Mouse (Mus musculus): ENCODE measurements at regions not wholly inside any gene's neighbourhood (a gene's known extent, or its start where the extent isn't known, plus 50 kb on each side); places are given as distances from the start of the nearest gene placed in this dataset.

GRCm38 (mm10) chr13:72416981-72417380 lies 211.6 kb upstream of the Irx2 start:
- H3K9ac ChIP-seq (ENCODE audit: low read length) = no peak overlapping the region
- no peaks in the 10 kb centered on the region for H3K36me3 ChIP-seq (ENCODE audit: control insufficient read depth, insufficient read depth, low read length)
- 78% methylated on average over 2 of the region's 2 CpGs for WGBS
- no peaks in the 10 kb centered on the region for H3K27me3 ChIP-seq (replicated peaks; ENCODE audit: control insufficient read depth, insufficient read depth, low read length)
- DNase-seq (ENCODE audit: low spot score) (no peak), ATAC-seq (replicated peaks; ENCODE audit: low FRiP score, low TSS enrichment, low read depth) (no peak)
- no peaks in the 10 kb centered on the region for H3K9me3 ChIP-seq (ENCODE audit: control insufficient read depth, low read length)
- no peaks in the 10 kb centered on the region for H3K4me1 ChIP-seq (replicated peaks; ENCODE audit: control insufficient read depth, insufficient read depth, low read length)
- no peak overlapping the region for H3K4me3 ChIP-seq (ENCODE audit: low read depth, low read length)
- no peak overlapping the region for H3K27ac ChIP-seq (ENCODE audit: low read depth)
- no peak overlapping the region for H3K4me2 ChIP-seq (ENCODE audit: low read length)

GRCm38 (mm10) chr13:72417816-72418215 lies 210.8 kb upstream of the Irx2 start:
- H3K4me2 ChIP-seq (ENCODE audit: low read length) = no peak overlapping the region
- no peak for DNase-seq (ENCODE audit: low spot score)
- WGBS = 77% methylated on average over 3 of the region's 3 CpGs
- ATAC-seq (replicated peaks; ENCODE audit: low FRiP score, low TSS enrichment, low read depth) = 0 out of 2 replicates have a peak, but pooled peaks have one; percentile 60
- no peak overlapping the region for H3K27ac ChIP-seq (ENCODE audit: low read depth)
- H3K36me3 ChIP-seq (ENCODE audit: control insufficient read depth, insufficient read depth, low read length) = no peaks in the 10 kb centered on the region
- no peaks in the 10 kb centered on the region for H3K9me3 ChIP-seq (ENCODE audit: control insufficient read depth, low read length)
- no peak overlapping the region for H3K9ac ChIP-seq (ENCODE audit: low read length)
- H3K4me1 ChIP-seq (replicated peaks; ENCODE audit: control insufficient read depth, insufficient read depth, low read length) = no peaks in the 10 kb centered on the region
- H3K27me3 ChIP-seq (replicated peaks; ENCODE audit: control insufficient read depth, insufficient read depth, low read length) = no peaks in the 10 kb centered on the region
- no peak overlapping the region for H3K4me3 ChIP-seq (ENCODE audit: low read depth, low read length)

- Histone ChIP-seq H3K9me3 (ENCODE audit: control insufficient read depth, low read length) (no peaks in the 10 kb centered on the region), H3K36me3 (ENCODE audit: control insufficient read depth, insufficient read depth, low read length) (no peaks in the 10 kb centered on the region), H3K4me3 (ENCODE audit: low read depth, low read length) (no peak overlapping the region), H3K9ac (ENCODE audit: low read length) (no peak overlapping the region), H3K4me2 (ENCODE audit: low read length) (no peak overlapping the region), H3K27me3 (replicated peaks; ENCODE audit: control insufficient read depth, insufficient read depth, low read length) (no peaks in the 10 kb centered on the region), H3K27ac (ENCODE audit: low read depth) (no peak overlapping the region), H3K4me1 (replicated peaks; ENCODE audit: control insufficient read depth, insufficient read depth, low read length) (no peaks in the 10 kb centered on the region)
- ATAC-seq (replicated peaks; ENCODE audit: low FRiP score, low TSS enrichment, low read depth) (no peak), DNase-seq (ENCODE audit: low spot score) (no peak)
- WGBS = 60% methylated on average over 2 of the region's 2 CpGs
Measured at GRCm38 (mm10) chr13:72418285-72418684, 210.3 kb upstream of the Irx2 start.

GRCm38 (mm10) chr13:72419532-72419931 lies 209.1 kb upstream of the Irx2 start:
- DNase-seq (ENCODE audit: low spot score) (no peak), ATAC-seq (replicated peaks; ENCODE audit: low FRiP score, low TSS enrichment, low read depth) (no peak)
- H3K4me3 ChIP-seq (ENCODE audit: low read depth, low read length) = no peak overlapping the region
- no peaks in the 10 kb centered on the region for H3K27me3 ChIP-seq (replicated peaks; ENCODE audit: control insufficient read depth, insufficient read depth, low read length)
- no peak overlapping the region for H3K9ac ChIP-seq (ENCODE audit: low read length)
- WGBS = 89% methylated on average over 4 of the region's 4 CpGs
- no peak overlapping the region for H3K4me2 ChIP-seq (ENCODE audit: low read length)
- H3K27ac ChIP-seq (ENCODE audit: low read depth) = no peak overlapping the region
- no peaks in the 10 kb centered on the region for H3K36me3 ChIP-seq (ENCODE audit: control insufficient read depth, insufficient read depth, low read length)
- no peaks in the 10 kb centered on the region for H3K9me3 ChIP-seq (ENCODE audit: control insufficient read depth, low read length)
- H3K4me1 ChIP-seq (replicated peaks; ENCODE audit: control insufficient read depth, insufficient read depth, low read length) = no peaks in the 10 kb centered on the region

GRCm38 (mm10) chr13:72425917-72426316 lies 202.7 kb upstream of the Irx2 start:
- Histone ChIP-seq H3K4me2 (ENCODE audit: low read length) (no peak overlapping the region), H3K4me1 (replicated peaks; ENCODE audit: control insufficient read depth, insufficient read depth, low read length) (no peaks in the 10 kb centered on the region), H3K9me3 (ENCODE audit: control insufficient read depth, low read length) (no peaks in the 10 kb centered on the region), H3K9ac (ENCODE audit: low read length) (no peak overlapping the region), H3K36me3 (ENCODE audit: control insufficient read depth, insufficient read depth, low read length) (no peaks in the 10 kb centered on the region), H3K4me3 (ENCODE audit: low read depth, low read length) (no peak overlapping the region), H3K27ac (ENCODE audit: low read depth) (no peak overlapping the region), H3K27me3 (replicated peaks; ENCODE audit: control insufficient read depth, insufficient read depth, low read length) (no peaks in the 10 kb centered on the region)
- 42% methylated on average over 8 of the region's 8 CpGs for WGBS
- DNase-seq (ENCODE audit: low spot score) = no peak
- no peak for ATAC-seq (replicated peaks; ENCODE audit: low FRiP score, low TSS enrichment, low read depth)

- Histone ChIP-seq H3K9me3 (ENCODE audit: control insufficient read depth, low read length) (no peaks in the 10 kb centered on the region), H3K36me3 (ENCODE audit: control insufficient read depth, insufficient read depth, low read length) (no peaks in the 10 kb centered on the region), H3K4me1 (replicated peaks; ENCODE audit: control insufficient read depth, insufficient read depth, low read length) (no peaks in the 10 kb centered on the region), H3K4me2 (ENCODE audit: low read length) (no peak overlapping the region), H3K27me3 (replicated peaks; ENCODE audit: control insufficient read depth, insufficient read depth, low read length) (no peaks in the 10 kb centered on the region), H3K9ac (ENCODE audit: low read length) (no peak overlapping the region), H3K27ac (ENCODE audit: low read depth) (no peak overlapping the region), H3K4me3 (ENCODE audit: low read depth, low read length) (no peak overlapping the region)
- DNase-seq (ENCODE audit: low spot score) (no peak), ATAC-seq (replicated peaks; ENCODE audit: low FRiP score, low TSS enrichment, low read depth) (no peak)
- WGBS = 68% methylated on average over 3 of the region's 3 CpGs
Measured at GRCm38 (mm10) chr13:72445336-72445735, 183.3 kb upstream of the Irx2 start.

GRCm38 (mm10) chr13:72448458-72449058 lies 180.1 kb upstream of the Irx2 start:
- WGBS = 69% methylated on average over 5 of the region's 5 CpGs
- no peak overlapping the region for H3K27ac ChIP-seq (ENCODE audit: low read depth)
- no peaks in the 10 kb centered on the region for H3K27me3 ChIP-seq (replicated peaks; ENCODE audit: control insufficient read depth, insufficient read depth, low read length)
- no peaks in the 10 kb centered on the region for H3K36me3 ChIP-seq (ENCODE audit: control insufficient read depth, insufficient read depth, low read length)
- no peaks in the 10 kb centered on the region for H3K9me3 ChIP-seq (ENCODE audit: control insufficient read depth, low read length)
- H3K9ac ChIP-seq (ENCODE audit: low read length) = no peak overlapping the region
- ATAC-seq (replicated peaks; ENCODE audit: low FRiP score, low TSS enrichment, low read depth) = no peak
- no peak overlapping the region for H3K4me2 ChIP-seq (ENCODE audit: low read length)
- no peaks in the 10 kb centered on the region for H3K4me1 ChIP-seq (replicated peaks; ENCODE audit: control insufficient read depth, insufficient read depth, low read length)
- DNase-seq (ENCODE audit: low spot score) = no peak
- no peak overlapping the region for H3K4me3 ChIP-seq (ENCODE audit: low read depth, low read length)

GRCm38 (mm10) chr13:72495353-72495752 lies 133.3 kb upstream of the Irx2 start:
- DNase-seq (ENCODE audit: low spot score) = no peak

GRCm38 (mm10) chr13:72497036-72497435 lies 131.6 kb upstream of the Irx2 start:
- WGBS = 74% methylated on average over 5 of the region's 5 CpGs
- ATAC-seq (replicated peaks; ENCODE audit: low FRiP score, low TSS enrichment, low read depth) = no peak

More at GRCm38 (mm10) chr13:72495353-72495752, 133.3 kb upstream of the Irx2 start:
- Histone ChIP-seq H3K9ac (ENCODE audit: low read length) (no peak overlapping the region), H3K4me1 (replicated peaks; ENCODE audit: control insufficient read depth, insufficient read depth, low read length) (no peaks in the 10 kb centered on the region), H3K36me3 (ENCODE audit: control insufficient read depth, insufficient read depth, low read length) (no peaks in the 10 kb centered on the region), H3K27me3 (replicated peaks; ENCODE audit: control insufficient read depth, insufficient read depth, low read length) (no peaks in the 10 kb centered on the region), H3K4me3 (ENCODE audit: low read depth, low read length) (no peak overlapping the region), H3K4me2 (ENCODE audit: low read length) (no peak overlapping the region), H3K27ac (ENCODE audit: low read depth) (no peak overlapping the region), H3K9me3 (ENCODE audit: control insufficient read depth, low read length) (no peaks in the 10 kb centered on the region)
- WGBS = 43% methylated on average over 7 of the region's 7 CpGs
- ATAC-seq (replicated peaks; ENCODE audit: low FRiP score, low TSS enrichment, low read depth) = no peak

More at GRCm38 (mm10) chr13:72497036-72497435, 131.6 kb upstream of the Irx2 start:
- H3K27me3 ChIP-seq (replicated peaks; ENCODE audit: control insufficient read depth, insufficient read depth, low read length) = no peaks in the 10 kb centered on the region
- H3K36me3 ChIP-seq (ENCODE audit: control insufficient read depth, insufficient read depth, low read length) = no peaks in the 10 kb centered on the region
- H3K4me1 ChIP-seq (replicated peaks; ENCODE audit: control insufficient read depth, insufficient read depth, low read length) = no peaks in the 10 kb centered on the region
- no peak overlapping the region for H3K27ac ChIP-seq (ENCODE audit: low read depth)
- H3K4me2 ChIP-seq (ENCODE audit: low read length) = no peak overlapping the region
- H3K9me3 ChIP-seq (ENCODE audit: control insufficient read depth, low read length) = no peaks in the 10 kb centered on the region
- H3K4me3 ChIP-seq (ENCODE audit: low read depth, low read length) = no peak overlapping the region
- no peak overlapping the region for H3K9ac ChIP-seq (ENCODE audit: low read length)
- DNase-seq (ENCODE audit: low spot score) = no peak
